Mouse (Mus musculus) spleen, postnatal 4 days (tissue): ENCODE data around the gene Arl6ip5.

ENCODE experiments used
- DNase-seq, 2 experiments: peaks; one replicate each; pipeline ENCODE4 v3.0.0; 2022; ENCODE audit warnings: low spot score in 2 of 2

The Arl6ip5 gene

DNA sequence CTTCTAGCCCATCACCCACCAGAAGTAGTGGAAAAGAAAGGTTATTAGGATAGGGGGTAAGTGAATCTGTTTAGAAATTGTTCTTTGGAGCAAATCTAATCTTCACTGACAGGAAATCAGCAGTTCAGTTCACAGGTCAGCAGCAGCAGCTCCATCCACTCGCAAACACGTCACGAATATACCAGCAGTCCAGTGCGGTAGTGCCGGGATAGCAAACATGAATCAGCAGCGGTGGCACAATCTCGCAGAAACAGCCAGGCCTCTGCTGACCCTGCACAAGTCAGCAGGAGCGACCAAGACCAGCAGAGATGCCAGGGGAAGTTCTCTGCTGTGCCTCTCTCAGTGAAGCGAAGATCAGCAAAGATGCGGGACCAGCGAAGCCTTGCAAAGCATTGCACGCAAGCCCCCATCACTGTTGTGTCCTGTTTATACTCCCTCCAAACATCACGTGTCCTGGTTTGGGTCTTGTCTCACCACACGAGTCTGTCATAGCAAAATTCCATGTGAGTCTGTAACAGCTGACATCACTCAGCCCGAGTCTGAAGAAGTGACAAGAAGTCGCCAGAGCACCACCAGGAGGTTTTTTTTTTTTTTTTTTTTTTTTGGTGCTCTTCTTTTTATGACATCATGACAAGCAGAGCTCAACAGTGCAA lies 62.7 kb downstream of the Arl6ip5 start:
- DNase-seq = no peak

DNA sequence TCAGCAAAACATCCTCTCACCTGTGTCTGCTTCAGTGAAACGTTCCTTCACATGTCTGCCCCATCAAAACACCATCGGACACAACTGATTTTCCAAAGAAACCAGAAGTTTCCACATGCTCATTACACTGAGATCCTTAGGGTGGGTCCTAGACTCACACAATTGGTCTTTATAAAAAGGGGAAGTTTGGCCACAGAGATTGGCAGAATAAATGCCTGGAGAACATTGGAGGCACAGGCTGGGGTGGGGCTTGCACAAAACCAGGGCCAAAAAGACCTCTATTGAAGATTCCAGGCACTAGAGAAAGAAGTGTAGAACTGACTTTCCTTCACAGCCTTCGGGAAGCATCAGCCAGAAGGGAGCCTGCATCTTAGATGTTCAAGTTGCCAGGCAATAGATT lies 63.3 kb downstream of the Arl6ip5 start:
- DNase-seq = no peak

DNA sequence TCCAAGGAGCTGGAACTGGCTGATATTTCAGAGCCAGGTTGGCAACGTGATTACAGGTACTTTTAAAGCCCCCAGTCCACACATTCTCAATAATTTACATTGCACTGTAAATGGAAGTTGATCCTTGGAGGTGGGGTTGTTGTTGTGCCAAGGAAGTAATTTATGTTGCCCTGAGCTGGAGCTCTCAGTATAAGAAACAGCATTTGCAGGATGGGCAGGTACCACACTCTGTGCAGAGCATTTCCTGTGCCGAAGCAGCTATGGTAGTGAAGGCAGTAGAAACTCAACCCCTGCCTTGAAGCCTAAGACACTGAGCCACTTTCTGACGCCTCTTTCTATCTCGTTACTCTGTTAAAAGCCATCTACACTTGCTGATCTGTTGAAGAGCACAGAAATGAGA lies 65.3 kb downstream of the Arl6ip5 start:
- no peak for DNase-seq

DNA sequence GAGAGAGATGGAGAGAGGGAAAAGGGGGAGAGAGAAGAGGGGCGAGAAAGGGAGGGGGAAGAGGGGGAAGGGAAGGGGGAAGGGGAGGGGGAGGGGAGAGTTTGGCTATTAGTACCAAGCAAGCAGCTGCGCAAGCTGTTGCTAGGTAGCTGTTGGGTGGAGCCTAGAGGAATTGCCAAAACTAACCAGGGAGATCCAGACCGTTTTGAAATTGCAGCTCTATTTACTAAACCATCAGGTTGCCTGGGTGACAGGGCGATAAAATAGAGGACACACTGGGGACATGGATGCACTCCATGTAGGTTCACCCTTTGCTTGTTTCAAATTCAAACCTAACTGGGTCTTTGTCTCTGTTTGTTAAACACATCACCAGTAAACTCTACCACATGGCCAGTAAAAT lies 65.9 kb downstream of the Arl6ip5 start:
- DNase-seq = no peak

DNA sequence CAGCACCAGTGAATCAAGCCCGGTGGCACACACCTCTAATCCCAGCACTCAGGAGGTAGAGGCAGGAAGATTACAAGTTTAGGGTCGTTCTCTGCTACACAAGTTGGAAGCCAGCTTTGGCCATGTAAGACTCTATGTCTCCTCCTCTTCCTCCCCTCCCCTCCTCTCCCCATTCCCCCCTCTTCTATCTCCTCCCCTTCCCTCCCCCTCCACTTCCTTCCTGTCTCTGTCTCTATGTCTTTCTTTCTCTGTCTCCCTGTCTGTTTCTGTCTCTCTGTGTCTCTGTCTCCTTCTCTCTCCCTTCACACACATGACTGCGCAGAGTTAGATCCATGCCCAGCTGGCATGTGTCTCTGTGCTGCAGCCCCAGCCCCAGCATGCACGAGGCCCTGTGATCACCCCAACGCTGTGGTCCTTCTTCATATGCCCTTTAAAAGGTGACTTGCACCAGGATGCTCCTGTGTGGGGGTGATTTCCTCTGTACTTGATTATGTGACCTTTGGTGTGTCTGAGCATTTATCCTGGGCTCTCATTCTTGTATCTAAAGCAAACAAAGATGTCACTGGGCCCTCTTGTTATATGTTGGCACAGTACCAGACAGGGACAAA lies 66.5 kb downstream of the Arl6ip5 start:
- no peak for DNase-seq

DNA sequence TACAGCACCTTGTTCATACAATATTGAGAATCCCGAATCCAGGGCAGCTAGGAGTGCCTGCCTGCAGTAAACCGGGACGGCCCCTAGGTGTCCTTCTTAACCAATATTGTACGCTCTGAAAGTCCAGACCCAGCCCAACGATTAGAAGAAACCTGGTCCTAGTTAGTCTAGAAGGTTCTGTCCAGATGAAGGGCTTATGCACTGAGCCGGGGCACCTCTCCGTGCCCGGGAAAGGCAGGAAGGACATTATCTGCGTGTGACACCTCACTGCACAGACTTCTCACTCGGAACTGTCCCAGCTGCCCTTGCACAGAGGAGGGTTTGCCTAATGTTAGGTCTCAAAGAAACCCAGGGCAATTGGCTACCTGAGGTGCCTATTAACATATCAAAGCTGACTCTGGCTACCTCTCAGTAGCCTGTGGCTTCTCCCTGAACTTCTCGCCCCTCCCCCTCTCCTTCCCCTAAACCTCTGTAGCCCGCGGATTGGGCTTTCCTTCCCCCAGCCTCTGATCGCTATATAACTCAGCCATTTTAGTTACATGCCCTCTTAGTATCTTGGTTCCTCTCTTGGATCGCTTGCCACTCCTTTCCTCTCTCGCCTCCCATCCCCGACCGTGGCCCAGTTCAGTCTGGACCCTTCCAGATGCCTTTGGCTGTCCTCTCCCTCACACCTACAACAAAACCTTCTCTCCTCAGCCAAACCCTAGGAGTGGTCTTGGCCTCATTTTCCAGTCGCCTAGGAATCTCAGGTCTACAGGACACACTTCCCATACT lies 67.7 kb downstream of the Arl6ip5 start:
- peak; percentile 47 to 74 for DNase-seq

DNA sequence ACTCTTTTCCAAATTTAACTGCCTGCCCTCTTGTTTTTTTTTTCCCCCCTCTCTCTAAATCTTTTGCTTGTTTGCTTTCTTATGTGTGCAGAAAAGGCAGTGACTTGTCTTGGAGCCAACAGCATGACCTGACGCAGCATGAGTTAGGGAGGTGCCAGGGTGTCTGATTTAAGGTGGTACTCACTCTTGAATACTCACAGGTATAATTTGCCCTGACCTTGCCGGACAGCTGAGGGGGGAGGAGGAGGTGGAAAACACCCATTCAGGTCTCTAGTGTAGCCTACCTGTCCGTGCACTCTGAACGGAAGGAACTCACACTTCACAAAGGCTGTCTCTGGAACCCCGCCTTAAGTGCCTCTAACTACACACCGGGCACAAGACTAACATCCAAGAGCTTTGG lies 68.4 kb downstream of the Arl6ip5 start:
- DNase-seq = no peak
